Mouse (Mus musculus): ENCODE data around the gene Olfm1. TPM values are rescaled to one million over a fixed set of nuclear protein-coding genes. Genes with fewer than 3 reads are reported as not detected.

Olfm1 gene
- polyA plus RNA-seq, 1 experiment from 2014 or later: 10.4 TPM

- Histone ChIP-seq H3K4me3 (ENCODE audit: low read length) (no peak overlapping the region), H3K4me1 (ENCODE audit: insufficient read depth, low read length) (no peaks in the 10 kb centered on the region), H3K27me3 (ENCODE audit: insufficient read depth, low read length) (no peaks in the 10 kb centered on the region), H3K9ac (replicated peaks; ENCODE audit: low read length) (no peak overlapping the region), H3K9me3 (ENCODE audit: low read length) (no peaks in the 10 kb centered on the region), H3K4me2 (replicated peaks; ENCODE audit: low read depth, low read length) (no peak overlapping the region), H3K36me3 (ENCODE audit: insufficient read depth, low read length) (no peaks in the 10 kb centered on the region), H3K27ac (ENCODE audit: low read length) (no peak overlapping the region)
- ATAC-seq (ENCODE audit: low FRiP score, low TSS enrichment): no peak
- WGBS: 16% methylated on average over 4 of the region's 4 CpGs
Observed at GRCm38 (mm10) chr2:28270561-28270960, 77.8 kb downstream of the Olfm1 start.

GRCm38 (mm10) chr2:28272218-28272965 is 79.6 kb downstream of the Olfm1 start:
- no peak overlapping the region for H3K9ac ChIP-seq (replicated peaks; ENCODE audit: low read length)
- no peak for ATAC-seq (ENCODE audit: low FRiP score, low TSS enrichment)
- H3K4me1 ChIP-seq (ENCODE audit: insufficient read depth, low read length): no peaks in the 10 kb centered on the region
- no peaks in the 10 kb centered on the region for H3K9me3 ChIP-seq (ENCODE audit: low read length)
- H3K4me2 ChIP-seq (replicated peaks; ENCODE audit: low read depth, low read length): no peak overlapping the region
- WGBS: 71% methylated on average over 11 of the region's 11 CpGs
- no peak overlapping the region for H3K27ac ChIP-seq (ENCODE audit: low read length)
- H3K27me3 ChIP-seq (ENCODE audit: insufficient read depth, low read length): no peaks in the 10 kb centered on the region
- no peaks in the 10 kb centered on the region for H3K36me3 ChIP-seq (ENCODE audit: insufficient read depth, low read length)
- H3K4me3 ChIP-seq (ENCODE audit: low read length): no peak overlapping the region

- no peak overlapping the region for H3K27ac ChIP-seq (ENCODE audit: low read length)
- no peaks in the 10 kb centered on the region for H3K9me3 ChIP-seq (ENCODE audit: low read length)
- no peaks in the 10 kb centered on the region for H3K4me1 ChIP-seq (ENCODE audit: insufficient read depth, low read length)
- no peak overlapping the region for H3K4me2 ChIP-seq (replicated peaks; ENCODE audit: low read depth, low read length)
- ATAC-seq (ENCODE audit: low FRiP score, low TSS enrichment): no peak
- H3K36me3 ChIP-seq (ENCODE audit: insufficient read depth, low read length): no peaks in the 10 kb centered on the region
- 81% methylated on average over 5 of the region's 5 CpGs for WGBS
- H3K9ac ChIP-seq (replicated peaks; ENCODE audit: low read length): no peak overlapping the region
- H3K27me3 ChIP-seq (ENCODE audit: insufficient read depth, low read length): no peaks in the 10 kb centered on the region
- H3K4me3 ChIP-seq (ENCODE audit: low read length): no peak overlapping the region
Observed at GRCm38 (mm10) chr2:28274006-28274405, 81.2 kb downstream of the Olfm1 start.

GRCm38 (mm10) chr2:28275345-28275744 is 82.6 kb downstream of the Olfm1 start:
- Histone ChIP-seq H3K4me3 (ENCODE audit: low read length) (no peak overlapping the region), H3K27ac (ENCODE audit: low read length) (no peak overlapping the region), H3K27me3 (ENCODE audit: insufficient read depth, low read length) (no peaks in the 10 kb centered on the region), H3K9me3 (ENCODE audit: low read length) (no peaks in the 10 kb centered on the region), H3K36me3 (ENCODE audit: insufficient read depth, low read length) (no peaks in the 10 kb centered on the region), H3K9ac (replicated peaks; ENCODE audit: low read length) (no peak overlapping the region), H3K4me1 (ENCODE audit: insufficient read depth, low read length) (no peaks in the 10 kb centered on the region), H3K4me2 (replicated peaks; ENCODE audit: low read depth, low read length) (no peak overlapping the region)
- no peak for ATAC-seq (ENCODE audit: low FRiP score, low TSS enrichment)
- WGBS: 87% methylated on average over 3 of the region's 3 CpGs

- Histone ChIP-seq H3K36me3 (ENCODE audit: insufficient read depth, low read length) (no peaks in the 10 kb centered on the region), H3K9ac (replicated peaks; ENCODE audit: low read length) (no peak overlapping the region), H3K9me3 (ENCODE audit: low read length) (no peaks in the 10 kb centered on the region), H3K4me2 (replicated peaks; ENCODE audit: low read depth, low read length) (no peak overlapping the region), H3K27me3 (ENCODE audit: insufficient read depth, low read length) (no peaks in the 10 kb centered on the region), H3K4me1 (ENCODE audit: insufficient read depth, low read length) (no peaks in the 10 kb centered on the region), H3K4me3 (ENCODE audit: low read length) (no peak overlapping the region), H3K27ac (ENCODE audit: low read length) (no peak overlapping the region)
- ATAC-seq (ENCODE audit: low FRiP score, low TSS enrichment): 0 out of 2 replicates have a peak, but pooled peaks have one; percentile 42
- 9% methylated on average over 7 of the region's 7 CpGs for WGBS
Observed at GRCm38 (mm10) chr2:28278150-28278549, 85.4 kb downstream of the Olfm1 start.

- no peaks in the 10 kb centered on the region for H3K27me3 ChIP-seq (ENCODE audit: insufficient read depth, low read length)
- no peak overlapping the region for H3K9ac ChIP-seq (replicated peaks; ENCODE audit: low read length)
- ATAC-seq (ENCODE audit: low FRiP score, low TSS enrichment): no peak
- WGBS: 87% methylated on average over 10 of the region's 10 CpGs
- H3K4me2 ChIP-seq (replicated peaks; ENCODE audit: low read depth, low read length): no peak overlapping the region
- H3K9me3 ChIP-seq (ENCODE audit: low read length): no peaks in the 10 kb centered on the region
- H3K4me1 ChIP-seq (ENCODE audit: insufficient read depth, low read length): no peaks in the 10 kb centered on the region
- H3K27ac ChIP-seq (ENCODE audit: low read length): no peak overlapping the region
- H3K4me3 ChIP-seq (ENCODE audit: low read length): no peak overlapping the region
- no peaks in the 10 kb centered on the region for H3K36me3 ChIP-seq (ENCODE audit: insufficient read depth, low read length)
Observed at GRCm38 (mm10) chr2:28278853-28279252, 86.1 kb downstream of the Olfm1 start.

Other genes with a start within 250 kb of the Olfm1 start
- gene Fcnb, start 108.1 kb upstream of the Olfm1 start, polyA plus RNA-seq (2015; fragmentation: Nextera tagmentation; extraction: Ambion mirVana): 0.40 TPM in 1 of 2 replicates, not detected in the other